Comparison of ENCODE assay signal across 22 mouse cellular contexts in the genomic region with DNA sequence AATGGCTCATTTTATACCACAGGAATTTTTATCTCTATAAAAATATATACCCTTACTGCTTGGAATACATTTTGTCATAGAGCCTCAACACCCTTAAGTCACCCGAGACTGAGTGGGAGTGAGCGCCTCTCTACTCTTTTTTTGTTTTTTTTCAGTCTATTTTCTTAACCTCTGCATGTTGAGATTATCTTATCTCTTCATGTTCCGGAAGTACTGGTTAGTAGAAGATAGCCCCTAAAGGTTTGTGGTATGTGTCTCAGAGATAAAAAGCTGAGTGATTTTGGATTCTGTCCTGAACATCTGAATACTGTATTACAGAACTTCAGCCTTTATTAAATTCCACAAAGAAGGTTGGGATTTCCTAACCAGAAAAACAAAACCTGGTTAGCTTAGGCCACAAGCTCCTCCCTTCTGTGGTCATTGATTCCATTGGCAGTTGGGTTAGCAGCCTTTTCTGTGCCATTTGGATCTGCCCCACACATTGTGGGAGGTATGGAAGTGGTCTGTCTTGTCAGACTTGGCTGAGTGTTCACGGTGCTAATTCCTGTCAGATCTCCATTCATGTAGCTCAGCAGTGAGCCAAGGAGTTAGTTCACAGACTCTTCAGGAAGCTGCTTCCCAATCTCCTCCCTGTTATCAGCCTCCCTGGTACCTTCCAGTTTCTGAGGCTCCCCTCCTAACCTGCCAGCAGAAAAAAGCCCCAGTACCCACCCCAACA. TPM values are rescaled to one million over a fixed set of nuclear protein-coding genes. Genes with fewer than 3 reads are reported as not detected.
DNase-seq lines count a peak whose midpoint lies in the region; ATAC-seq and TF ChIP-seq lines count a peak whose summit lies in the region.
"Had no signal": no experiment of that assay in that cellular context is flagged by ENCODE, and none has a peak within 500 bp of the region (broad histone marks: within the 10 kb centered on the region; RNA-seq: fewer than 3 reads in every experiment).

No protein-coding gene starts in this region.

- TF ChIP-seq CTCF in brain, embryonic 14.5 days (IDR thresholded peaks at IDR 0.05; ENCODE audit: borderline replicate concordance, extremely low read depth, insufficient read depth, insufficient read length) = no peak
- no peak for TF ChIP-seq CTCF in liver, embryonic 14.5 days (IDR thresholded peaks at IDR 0.05; ENCODE audit: low read depth)

- no peak for TF ChIP-seq POLR2A in brain, embryonic 14.5 days (IDR thresholded peaks at IDR 0.05; ENCODE audit: borderline replicate concordance, extremely low read depth, insufficient read depth, insufficient read length, poor library complexity, severe bottlenecking)

- no peak overlapping the region for H3K9ac ChIP-seq in heart, embryonic 13.5 days
- no peak overlapping the region for H3K9ac ChIP-seq in liver, embryonic 14.5 days (replicated peaks)
- no peak overlapping the region for H3K9ac ChIP-seq in forebrain, embryonic 14.5 days (ENCODE audit: low read length)
- H3K9ac ChIP-seq: hindbrain, embryonic 14.5 days; midbrain, embryonic 12.5 days had no signal

- peak; percentile 61 for TF ChIP-seq EP300 in liver, embryonic 14.5 days (IDR thresholded peaks at IDR 0.05; ENCODE audit: low read depth)

- 14% methylated on average over 4 of the region's 4 CpGs for WGBS in heart, embryonic 13.5 days
- 10% methylated on average over 4 of the region's 4 CpGs for WGBS in liver, embryonic 14.5 days (ENCODE audit: insufficient replicate concordance)
- 76% methylated on average over 4 of the region's 4 CpGs for WGBS in forebrain, embryonic 14.5 days

- H3K4me2 ChIP-seq in heart, embryonic 13.5 days = no peak overlapping the region
- no peak overlapping the region for H3K4me2 ChIP-seq in liver, embryonic 14.5 days (ENCODE audit: low read depth)
- H3K4me2 ChIP-seq in forebrain, embryonic 14.5 days (ENCODE audit: low read length) = no peak overlapping the region
- H3K4me2 ChIP-seq: hindbrain, embryonic 14.5 days; midbrain, embryonic 12.5 days had no signal

- H3K27ac ChIP-seq in heart, embryonic 13.5 days (replicated peaks) = peak overlapping the region; percentile 32; the same call in 1 of the 2 replicates
- H3K27ac ChIP-seq in liver, embryonic 14.5 days = no peak overlapping the region
- no peak overlapping the region for H3K27ac ChIP-seq in forebrain, embryonic 14.5 days (ENCODE audit: low read depth, low read length)
- H3K27ac ChIP-seq: hindbrain, embryonic 14.5 days; midbrain, embryonic 12.5 days had no signal

- peaks cover 29% of the 10 kb centered on the region for H3K4me1 ChIP-seq in heart, embryonic 13.5 days
- peaks cover 0 to 3% of the 10 kb centered on the region in 2 experiments; a peak in 3 of 4 replicates for H3K4me1 ChIP-seq in liver, embryonic 14.5 days (replicated peaks; ENCODE audit: control insufficient read depth in 2 of 2, insufficient read depth in 2 of 2, low read length in 1 of 2)
- H3K4me1 ChIP-seq in forebrain, embryonic 14.5 days (ENCODE audit: control insufficient read depth, insufficient read depth, low read length) = no peaks in the 10 kb centered on the region
- H3K4me1 ChIP-seq: midbrain, embryonic 12.5 days had no signal

- H3K36me3 ChIP-seq in heart, embryonic 13.5 days = peaks cover 21% of the 10 kb centered on the region
- no peaks in the 10 kb centered on the region for H3K36me3 ChIP-seq in liver, embryonic 14.5 days (replicated peaks; ENCODE audit: control insufficient read depth, insufficient read depth, low read depth)
- H3K36me3 ChIP-seq in forebrain, embryonic 14.5 days (ENCODE audit: control insufficient read depth, insufficient read depth, low read length) = peaks cover 8% of the 10 kb centered on the region; the same call in 1 of the 2 replicates

- H3K9me3 ChIP-seq in heart, embryonic 13.5 days = no peaks in the 10 kb centered on the region
- no peaks in the 10 kb centered on the region for H3K9me3 ChIP-seq in liver, embryonic 14.5 days (ENCODE audit: control insufficient read depth, low read length)
- no peaks in the 10 kb centered on the region for H3K9me3 ChIP-seq in forebrain, embryonic 14.5 days (replicated peaks; ENCODE audit: control insufficient read depth, low read length)
- H3K9me3 ChIP-seq: midbrain, embryonic 12.5 days had no signal

- DNase-seq in heart, postnatal 4 days = no peak
- DNase-seq in CD4-positive helper T cell, adult 2 months (ENCODE audit: low read depth, low spot score) = peak; percentile 26
- DNase-seq in brain, embryonic 14.5 days (ENCODE audit: low read depth) = peak; percentile 14
- DNase-seq in liver, embryonic 14.5 days (ENCODE audit: low read depth in 3 of 3, low spot score in 3 of 3) = no peak
- no peak for DNase-seq in layer of hippocampus, postnatal 14 days (ENCODE audit: low spot score in 2 of 2)
- DNase-seq in layer of hippocampus, adult 9-10 months (ENCODE audit: low spot score) = no peak
- no peak for DNase-seq in forebrain, embryonic 14.5 days (ENCODE audit: low spot score)
- DNase-seq: adrenal gland, adult 2 months; cerebellum, postnatal 25 days; gastrocnemius, postnatal 14 days; kidney, adult 11 months; kidney, postnatal 14 days; lung, postnatal 14 days; right cerebral cortex, postnatal 4 days; thymus, adult 2 months had no signal

- no peaks in the 10 kb centered on the region for H3K27me3 ChIP-seq in heart, embryonic 13.5 days (replicated peaks)
- H3K27me3 ChIP-seq in liver, embryonic 14.5 days (ENCODE audit: control insufficient read depth, insufficient read depth, low read length) = no peaks in the 10 kb centered on the region
- no peaks in the 10 kb centered on the region for H3K27me3 ChIP-seq in forebrain, embryonic 14.5 days (replicated peaks; ENCODE audit: control insufficient read depth, insufficient read depth, low read length)
- H3K27me3 ChIP-seq: CH12.LX; midbrain, embryonic 12.5 days had no signal

- H3K4me3 ChIP-seq in heart, embryonic 13.5 days = no peak overlapping the region
- no peak overlapping the region for H3K4me3 ChIP-seq in liver, embryonic 14.5 days (ENCODE audit: insufficient read depth in 1 of 2, low read depth in 2 of 2, low read length in 2 of 2)
- H3K4me3 ChIP-seq in forebrain, embryonic 14.5 days (ENCODE audit: low read depth, low read length) = no peak overlapping the region
- H3K4me3 ChIP-seq: midbrain, embryonic 12.5 days; myocyte had no signal

- ATAC-seq in heart, embryonic 13.5 days (ENCODE audit: extremely low read depth, insufficient number of reproducible peaks, low FRiP score, low TSS enrichment) = no peak
- peak; percentile 47; the same call in 1 of the 2 replicates for ATAC-seq in liver, embryonic 14.5 days (ENCODE audit: insufficient read depth)
- no peak for ATAC-seq in forebrain, embryonic 14.5 days
- ATAC-seq: forebrain, embryonic 16.5 days had no signal

RNA-seq across cellular contexts. Expression of gene Fkbp1a, which starts 17.8 kb away (rescaled TPM):
- 657 and 732 TPM in 2 replicates for polyA plus RNA-seq in heart, embryonic 13.5 days (2015; fragmentation: Nextera tagmentation; extraction: Ambion mirVana)
- total RNA-seq in heart, postnatal 4 days (2021) = 100 to 1,000 TPM; 453 to 456 TPM
- 174 and 216 TPM in 2 replicates for polyA plus RNA-seq in brain, embryonic 14.5 days (2012; rRNA removed)
- 30.5 and 36.5 TPM in 2 replicates for polyA plus RNA-seq in liver, embryonic 14.5 days (2012; rRNA removed)
- 128 and 140 TPM in 2 replicates for polyA plus RNA-seq in liver, embryonic 14.5 days (2014; fragmentation: Nextera tagmentation; extraction: Ambion mirVana)
- 100 to 1,000 TPM; 804 to 810 TPM for total RNA-seq in layer of hippocampus, postnatal 14 days (2021)
- 631 and 644 TPM in 2 replicates for polyA plus RNA-seq in forebrain, embryonic 14.5 days (2014; fragmentation: Nextera tagmentation; extraction: Ambion mirVana)

RNA-seq across cellular contexts. Expression of gene Nsfl1c, which starts 30.5 kb away (rescaled TPM):
- 149 and 171 TPM in 2 replicates for polyA plus RNA-seq in heart, embryonic 13.5 days (2015; fragmentation: Nextera tagmentation; extraction: Ambion mirVana)
- 100 to 1,000 TPM; 101 to 102 TPM for total RNA-seq in heart, postnatal 4 days (2021)
- 171 and 189 TPM in 2 replicates for polyA plus RNA-seq in brain, embryonic 14.5 days (2012; rRNA removed)
- 37.1 and 53.2 TPM in 2 replicates for polyA plus RNA-seq in liver, embryonic 14.5 days (2012; rRNA removed)
- 64.6 and 67.2 TPM in 2 replicates for polyA plus RNA-seq in liver, embryonic 14.5 days (2014; fragmentation: Nextera tagmentation; extraction: Ambion mirVana)
- 100 to 1,000 TPM; 134 to 140 TPM for total RNA-seq in layer of hippocampus, postnatal 14 days (2021)
- polyA plus RNA-seq in forebrain, embryonic 14.5 days (2014; fragmentation: Nextera tagmentation; extraction: Ambion mirVana) = 247 and 248 TPM in 2 replicates

RNA-seq across cellular contexts. Expression of gene Sdcbp2, which starts 47.9 kb away (rescaled TPM):
- polyA plus RNA-seq in heart, embryonic 13.5 days (2015; fragmentation: Nextera tagmentation; extraction: Ambion mirVana) = 1.6 and 2.0 TPM in 2 replicates
- 1 to 10 TPM; 3.4 to 4.3 TPM for total RNA-seq in heart, postnatal 4 days (2021)
- 1.1 TPM in 2 replicates for polyA plus RNA-seq in brain, embryonic 14.5 days (2012; rRNA removed)
- polyA plus RNA-seq in liver, embryonic 14.5 days (2012; rRNA removed) = 0.22 and 0.29 TPM in 2 replicates
- 0.06 and 0.13 TPM in 2 replicates for polyA plus RNA-seq in liver, embryonic 14.5 days (2014; fragmentation: Nextera tagmentation; extraction: Ambion mirVana)
- 1 to 10 TPM in 1 of 2 experiments, under 1 TPM in 1; 0.81 to 1.9 TPM for total RNA-seq in layer of hippocampus, postnatal 14 days (2021)
- polyA plus RNA-seq in forebrain, embryonic 14.5 days (2014; fragmentation: Nextera tagmentation; extraction: Ambion mirVana) = 1.2 and 1.3 TPM in 2 replicates

RNA-seq across cellular contexts. Expression of gene 4921509C19Rik, which starts 48.5 kb away (rescaled TPM):
- not detected in 2 replicates for polyA plus RNA-seq in heart, embryonic 13.5 days (2015; fragmentation: Nextera tagmentation; extraction: Ambion mirVana)
- not detected for total RNA-seq in heart, postnatal 4 days (2021)
- not detected in 2 replicates for polyA plus RNA-seq in brain, embryonic 14.5 days (2012; rRNA removed)
- polyA plus RNA-seq in liver, embryonic 14.5 days (2012; rRNA removed) = not detected in 2 replicates
- not detected in 2 replicates for polyA plus RNA-seq in liver, embryonic 14.5 days (2014; fragmentation: Nextera tagmentation; extraction: Ambion mirVana)
- not detected for total RNA-seq in layer of hippocampus, postnatal 14 days (2021)
- not detected in 2 replicates for polyA plus RNA-seq in forebrain, embryonic 14.5 days (2014; fragmentation: Nextera tagmentation; extraction: Ambion mirVana)
- total RNA-seq: adrenal gland, adult 2 months; CH12.LX; gastrocnemius, postnatal 14 days had no signal
- polyA plus RNA-seq: adrenal gland, adult 2 months; forebrain, embryonic 16.5 days; hindbrain, embryonic 14.5 days; limb, embryonic 14.5 days; midbrain, embryonic 12.5 days; myocyte; thymus, adult 2 months had no signal

Comparison
In these comparisons a context has a peak if more than half of its experiments do, and no peak if none do; other contexts are left out.
1. DNase-seq: peak in CD4-positive helper T cell, adult 2 months (single experiment) and brain, embryonic 14.5 days (single experiment); none in heart, postnatal 4 days (single experiment), liver, embryonic 14.5 days (0 of 3), layer of hippocampus, postnatal 14 days (0 of 2), layer of hippocampus, adult 9-10 months (single experiment) and forebrain, embryonic 14.5 days (single experiment).